Mouse (Mus musculus) thymus, postnatal 10 days (tissue): ENCODE measurements around the gene Gm10024.
A peak's percentile ranks its signal among the peaks of the same experiment; 100 is the strongest.
"Not testable (repeated sequence)": the region's sequence is repeated elsewhere in the genome, so short reads cannot be mapped to it uniquely, and the experiment has no call there.

Source experiments
- DNase-seq, 2 experiments: peaks; one replicate each; pipeline ENCODE4 v3.0.0; 2021; ENCODE audit warnings: low spot score in 2 of 2

Gene Gm10024

GRCm38 (mm10) chr10:77711157-77711556 lies at the start of gene Gm10024:
TSS of gene Gm10024 (plus strand) at chr10:77711457.
- DNase-seq, result not testable (repeated sequence)

GRCm38 (mm10) chr10:77663949-77664665 lies 47.1 kb upstream of the Gm10024 start:
- no peak for DNase-seq

- DNase-seq, result peak; percentile 16 to 21
These were observed 44.9 kb upstream of the Gm10024 start for GRCm38 (mm10) chr10:77666342-77666741.

- no peak for DNase-seq
These were observed 43.9 kb upstream of the Gm10024 start for GRCm38 (mm10) chr10:77667402-77667801.

GRCm38 (mm10) chr10:77670710-77671109 lies 40.5 kb upstream of the Gm10024 start:
- DNase-seq, result no peak

GRCm38 (mm10) chr10:77671519-77671918 lies 39.7 kb upstream of the Gm10024 start:
- DNase-seq, result no peak

- peak; percentile 35 to 56 for DNase-seq
These were observed 37.5 kb upstream of the Gm10024 start for GRCm38 (mm10) chr10:77673765-77674164.

- DNase-seq, result peak in 1 of 2 experiments; percentile 26
These were observed 33.7 kb upstream of the Gm10024 start for GRCm38 (mm10) chr10:77677562-77677961.

GRCm38 (mm10) chr10:77682994-77683393 lies 28.3 kb upstream of the Gm10024 start:
- no peak for DNase-seq

GRCm38 (mm10) chr10:77684181-77684580 lies 27.1 kb upstream of the Gm10024 start:
- DNase-seq, result no peak

- DNase-seq, result no peak
These were observed 25.2 kb upstream of the Gm10024 start, which contains the start of gene Tspear for GRCm38 (mm10) chr10:77685895-77686664. TSS of gene Tspear (plus strand) at chr10:77686569.

GRCm38 (mm10) chr10:77687021-77687420 lies 24.2 kb upstream of the Gm10024 start:
- DNase-seq, result no peak

GRCm38 (mm10) chr10:77690356-77690807 lies 20.9 kb upstream of the Gm10024 start, which contains the start of gene Gm19402:
TSS of gene Gm19402 (minus strand) at chr10:77690757.
- DNase-seq, result not testable (repeated sequence)

GRCm38 (mm10) chr10:77697133-77697532 lies 14.1 kb upstream of the Gm10024 start, which contains the start of gene Gm9508:
TSS of gene Gm9508 (minus strand) at chr10:77697233.
- no peak for DNase-seq

GRCm38 (mm10) chr10:77706326-77706725 lies 4.9 kb upstream of the Gm10024 start, which contains the start of gene Gm10272:
TSS of gene Gm10272 (plus strand) at chr10:77706626.
- DNase-seq, result no peak

GRCm38 (mm10) chr10:77709831-77710230 lies 1.4 kb upstream of the Gm10024 start:
- no peak for DNase-seq

GRCm38 (mm10) chr10:77713734-77714133 lies 2.5 kb downstream of the Gm10024 start:
- no peak for DNase-seq

- no peak for DNase-seq
These were observed 4.2 kb downstream of the Gm10024 start, which contains the start of gene Gm10142 for GRCm38 (mm10) chr10:77715507-77715906. TSS of gene Gm10142 (plus strand) at chr10:77715807.

- DNase-seq, result not testable (repeated sequence)
These were observed 9.0 kb downstream of the Gm10024 start, which contains the start of gene Krtap12-1 for GRCm38 (mm10) chr10:77720299-77720698. TSS of gene Krtap12-1 (plus strand) at chr10:77720599.

GRCm38 (mm10) chr10:77724855-77725254 lies 13.6 kb downstream of the Gm10024 start:
- no peak for DNase-seq

- DNase-seq, result no peak
These were observed 14.9 kb downstream of the Gm10024 start, which contains the start of gene Gm10100 for GRCm38 (mm10) chr10:77726186-77726585. TSS of gene Gm10100 (plus strand) at chr10:77726486.

- no peak for DNase-seq
These were observed 17.0 kb downstream of the Gm10024 start for GRCm38 (mm10) chr10:77728280-77728679.
